Mouse (Mus musculus): ENCODE measurements at regions not wholly inside any gene's neighbourhood (a gene's known extent, or its start where the extent isn't known, plus 50 kb on each side); places are given as distances from the start of the nearest gene placed in this dataset.

DNA sequence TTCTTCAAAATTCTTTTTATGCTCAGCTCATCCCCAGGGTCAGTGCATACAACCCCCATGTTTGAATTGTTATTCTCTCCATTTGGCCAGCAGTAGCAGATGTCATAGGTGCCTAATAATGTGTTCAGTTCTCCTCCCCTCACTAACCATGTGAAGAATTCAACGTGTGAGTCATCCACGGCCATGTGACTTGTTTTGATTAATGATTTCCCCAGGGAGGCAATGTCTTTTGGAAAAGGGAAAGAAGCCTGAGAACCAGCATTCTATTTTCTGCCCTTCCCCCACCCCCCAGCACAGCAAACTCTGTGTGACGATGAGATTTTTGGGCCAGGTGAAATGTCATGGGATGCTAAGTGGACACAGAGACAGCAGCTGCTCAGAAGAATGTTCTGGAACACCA is 459.5 kb upstream of the Nr2f2 start:
- intact Hi-C loops (cut with DNase I): no loop called here
- no peak overlapping the region for H3K27ac ChIP-seq
- no peak overlapping the region for H3K4me3 ChIP-seq
- no peak for TF ChIP-seq CTCF (IDR thresholded peaks at IDR 0.05)
- DNase-seq (ENCODE audit: extremely low spot score in 1 of 2, low spot score in 2 of 2): no peak

DNA sequence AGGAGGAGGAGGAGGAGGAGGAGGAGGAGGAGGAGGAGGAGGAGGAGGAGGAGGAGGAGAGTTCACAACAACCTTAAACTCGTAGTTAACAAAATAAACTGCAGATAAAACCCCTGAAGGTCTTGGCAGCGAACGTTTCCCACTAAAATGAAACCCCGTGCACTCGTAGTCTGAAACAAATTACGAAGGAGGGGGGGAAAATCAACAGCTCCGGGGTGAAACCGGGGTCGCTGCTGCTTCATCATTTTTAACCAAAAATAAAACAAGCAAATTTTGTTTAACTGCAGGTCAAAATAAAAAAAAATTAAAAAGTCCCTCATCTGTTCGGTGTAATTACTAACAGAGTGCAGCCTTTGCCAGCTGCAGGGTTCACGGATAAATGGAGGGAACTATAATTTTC is 456.5 kb upstream of the Nr2f2 start:
- intact Hi-C loops (cut with DNase I): no loop called here
- H3K4me3 ChIP-seq: no peak overlapping the region
- H3K27ac ChIP-seq: no peak overlapping the region
- DNase-seq (ENCODE audit: extremely low spot score in 1 of 2, low spot score in 2 of 2): no peak
- TF ChIP-seq CTCF (IDR thresholded peaks at IDR 0.05): no peak

DNA sequence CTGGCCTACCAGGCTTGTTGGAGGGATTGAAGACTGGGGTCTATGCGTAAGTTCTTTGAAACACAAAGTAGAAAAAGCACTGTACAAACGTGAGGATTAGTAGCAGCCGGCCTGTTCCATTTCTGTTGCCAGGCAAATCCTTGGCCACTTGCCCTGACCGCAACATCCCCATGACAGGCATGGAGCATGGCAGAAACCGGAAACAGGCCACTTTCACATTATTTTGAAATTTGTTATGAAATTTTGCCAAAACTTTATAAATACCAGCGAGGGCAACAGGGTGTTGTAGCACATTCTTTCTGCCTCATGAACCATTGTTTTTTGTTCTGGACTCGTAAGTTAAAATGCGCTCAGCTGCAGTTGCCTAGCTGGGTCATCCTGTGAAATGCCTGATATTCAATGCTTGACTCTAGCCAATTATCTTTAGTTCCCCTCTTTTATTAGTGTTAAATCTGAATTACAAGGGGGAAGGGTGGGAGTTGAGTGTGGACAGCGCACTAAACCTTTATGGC is 455.8 kb upstream of the Nr2f2 start:
- intact Hi-C loops (cut with DNase I): no loop called here
- peak overlapping the region; percentile 19; the same call in 1 of the 2 replicates for H3K4me3 ChIP-seq
- no peak for TF ChIP-seq CTCF (IDR thresholded peaks at IDR 0.05)
- peak overlapping the region; percentile 19; the same call in 1 of the 2 replicates for H3K27ac ChIP-seq
- no peak for DNase-seq (ENCODE audit: extremely low spot score in 1 of 2, low spot score in 2 of 2)

DNA sequence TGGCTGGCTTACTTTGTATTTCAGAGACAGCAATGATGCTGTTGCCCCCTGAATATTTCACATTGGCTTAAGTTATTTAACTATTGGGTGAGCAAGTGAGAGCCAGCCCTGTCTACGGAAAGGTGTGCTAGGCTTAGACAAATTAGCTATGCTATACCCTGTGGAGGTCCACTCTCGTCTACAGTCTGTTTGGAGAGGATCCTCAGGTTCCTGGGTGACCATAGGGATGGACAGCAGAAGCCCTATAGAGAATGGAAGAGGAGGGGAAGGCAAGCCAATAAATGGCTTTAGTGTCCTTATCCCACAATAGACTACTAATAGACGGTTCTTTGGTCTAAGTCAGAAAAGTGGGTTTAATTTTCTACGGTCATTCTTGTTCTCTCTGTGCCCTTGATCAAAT is 455.3 kb upstream of the Nr2f2 start:
- intact Hi-C loops (cut with DNase I): no loop called here
- H3K4me3 ChIP-seq: no peak overlapping the region
- TF ChIP-seq CTCF (IDR thresholded peaks at IDR 0.05): no peak
- DNase-seq (ENCODE audit: extremely low spot score in 1 of 2, low spot score in 2 of 2): no peak
- H3K27ac ChIP-seq: no peak overlapping the region

DNA sequence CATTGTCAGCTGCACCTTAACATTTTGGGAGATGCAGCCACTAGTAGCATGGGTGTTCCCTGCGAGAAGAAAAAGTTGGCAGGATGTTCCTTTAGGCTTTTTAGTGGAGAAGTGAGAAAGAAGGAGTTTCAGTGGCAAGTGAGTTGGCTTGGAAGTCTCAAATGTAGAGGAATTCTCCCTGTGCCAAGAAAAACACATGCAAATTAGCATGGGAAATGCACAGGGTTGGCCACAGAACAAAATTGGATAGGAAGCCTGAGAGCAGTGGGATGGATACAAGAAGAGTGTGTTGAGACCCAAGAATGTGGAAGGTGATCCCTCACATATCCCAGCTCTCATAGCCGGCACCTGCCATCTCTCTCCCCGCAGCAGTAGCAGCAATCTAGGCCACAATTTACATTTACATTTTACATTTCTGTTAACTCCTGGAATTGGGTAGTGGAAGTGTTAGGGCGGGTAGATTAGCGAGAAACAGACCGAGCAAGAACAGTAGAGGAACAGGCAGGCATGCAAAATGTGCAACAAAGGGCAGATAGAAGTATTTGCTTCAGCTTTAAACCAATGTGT is 450.9 kb upstream of the Nr2f2 start:
- Histone ChIP-seq H3K4me3 (no peak overlapping the region), H3K27ac (no peak overlapping the region)
- TF ChIP-seq CTCF (IDR thresholded peaks at IDR 0.05): no peak
- intact Hi-C loops (cut with DNase I): loop anchor here (10.0 kb wide), 1 partner anchor 567 kb away; no protein-coding TSS in a partner anchor
- no peak for DNase-seq (ENCODE audit: extremely low spot score in 1 of 2, low spot score in 2 of 2)

DNA sequence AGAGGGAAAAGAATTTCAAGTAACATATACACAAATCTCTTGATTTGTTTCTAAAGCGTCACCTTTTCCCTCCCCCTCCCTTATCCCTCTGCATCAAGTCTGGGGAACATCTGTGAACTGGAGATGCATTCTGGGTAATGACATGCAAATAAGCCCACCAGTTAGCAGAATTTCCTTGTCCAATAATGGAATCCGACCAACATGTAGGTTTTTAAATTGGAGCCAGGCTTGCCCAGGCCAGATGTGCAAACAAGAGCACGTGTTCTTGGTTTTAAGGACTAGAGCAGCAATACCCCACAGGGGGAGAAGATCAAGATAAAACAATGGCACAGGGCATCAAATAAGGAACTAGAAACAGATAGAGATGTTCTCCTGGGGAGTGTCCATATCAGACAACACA is 447.9 kb upstream of the Nr2f2 start:
- intact Hi-C loops (cut with DNase I): loop anchor here (10.0 kb wide), 1 partner anchor 570 kb away; no protein-coding TSS in a partner anchor
- TF ChIP-seq CTCF (IDR thresholded peaks at IDR 0.05): no peak
- no peak for DNase-seq (ENCODE audit: extremely low spot score in 1 of 2, low spot score in 2 of 2)
- no peak overlapping the region for H3K4me3 ChIP-seq
- no peak overlapping the region for H3K27ac ChIP-seq

DNA sequence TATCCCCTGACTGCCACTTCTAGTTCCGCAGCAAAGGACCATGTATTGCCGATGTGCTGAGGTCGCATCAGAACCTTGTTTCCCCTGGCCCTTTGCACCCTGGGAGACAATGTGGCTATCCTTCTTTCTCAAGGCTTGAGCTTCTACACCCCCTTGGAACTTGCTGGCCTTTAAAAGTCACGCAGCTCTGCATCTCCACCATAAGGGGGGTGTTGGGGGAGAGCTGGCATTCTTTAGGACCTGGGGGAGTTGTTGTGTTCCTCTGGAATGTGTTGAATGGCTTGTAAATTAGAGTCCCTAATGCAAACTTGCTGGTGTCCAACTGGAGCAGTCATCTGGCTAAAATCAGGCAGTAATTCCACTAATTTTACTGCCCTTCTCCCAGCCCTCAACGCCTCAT is 446.6 kb upstream of the Nr2f2 start:
- Histone ChIP-seq H3K27ac (no peak overlapping the region), H3K4me3 (no peak overlapping the region)
- no peak for TF ChIP-seq CTCF (IDR thresholded peaks at IDR 0.05)
- intact Hi-C loops (cut with DNase I): loop anchor here (10.0 kb wide), 1 partner anchor 572 kb away; no protein-coding TSS in a partner anchor
- no peak for DNase-seq (ENCODE audit: extremely low spot score in 1 of 2, low spot score in 2 of 2)

DNA sequence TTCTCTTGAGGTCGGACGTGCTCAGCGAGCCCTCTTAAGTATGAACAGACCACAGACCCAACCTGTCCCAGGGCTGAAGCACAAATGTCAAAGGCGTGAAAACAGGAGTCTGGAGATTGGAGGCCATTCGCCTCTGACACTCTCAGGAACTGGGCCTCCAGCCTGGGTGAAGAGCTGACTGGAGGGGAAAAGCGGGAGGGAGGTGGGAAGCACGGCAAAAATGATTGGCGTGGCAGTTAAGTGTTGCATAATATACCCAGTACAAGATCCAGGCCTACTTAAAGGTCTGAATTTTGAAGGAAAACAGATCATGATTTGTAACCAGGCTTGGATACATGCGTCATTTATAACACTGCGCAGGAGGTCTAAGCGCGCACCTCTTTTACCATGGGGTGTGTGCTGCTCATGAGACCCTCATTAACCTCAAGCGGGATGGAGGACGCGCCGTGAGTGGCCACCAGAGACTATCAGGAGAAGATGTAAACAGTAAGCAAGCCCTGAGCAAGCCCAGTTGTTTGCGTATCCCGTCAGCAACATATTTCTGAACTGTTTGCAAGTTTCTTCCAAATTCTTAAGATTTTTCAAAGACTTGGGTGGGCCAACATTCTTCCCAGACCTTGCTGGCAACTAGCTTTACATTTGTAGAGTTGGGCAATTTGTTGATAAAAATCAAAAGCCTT is 444.0 kb upstream of the Nr2f2 start:
- intact Hi-C loops (cut with DNase I): loop anchor here (10.0 kb wide), 1 partner anchor 574 kb away; no protein-coding TSS in a partner anchor
- H3K27ac ChIP-seq: no peak overlapping the region
- DNase-seq (ENCODE audit: extremely low spot score in 1 of 2, low spot score in 2 of 2): no peak
- H3K4me3 ChIP-seq: no peak overlapping the region
- TF ChIP-seq CTCF (IDR thresholded peaks at IDR 0.05): no peak

DNA sequence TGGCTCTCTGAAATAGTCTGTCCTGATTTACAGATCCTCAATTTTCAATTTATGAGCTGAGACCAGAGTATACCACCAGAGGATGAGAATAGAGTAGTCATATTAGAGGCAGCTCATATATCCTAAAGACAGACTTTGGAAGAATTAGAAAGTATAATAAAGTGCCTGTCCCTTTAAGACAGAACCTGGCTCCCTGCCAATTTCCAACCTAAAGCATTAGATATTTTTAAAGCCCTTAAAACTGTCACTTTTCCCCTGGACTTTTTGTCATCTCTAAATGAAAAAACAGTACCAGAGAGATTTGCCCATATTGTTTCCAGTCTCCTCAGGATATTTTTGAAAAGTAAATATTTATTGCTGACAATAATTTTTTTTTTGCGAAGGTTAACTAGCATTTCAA is 437.7 kb upstream of the Nr2f2 start:
- Histone ChIP-seq H3K4me3 (no peak overlapping the region), H3K27ac (no peak overlapping the region)
- DNase-seq (ENCODE audit: extremely low spot score in 1 of 2, low spot score in 2 of 2): no peak
- intact Hi-C loops (cut with DNase I): no loop called here
- no peak for TF ChIP-seq CTCF (IDR thresholded peaks at IDR 0.05)

DNA sequence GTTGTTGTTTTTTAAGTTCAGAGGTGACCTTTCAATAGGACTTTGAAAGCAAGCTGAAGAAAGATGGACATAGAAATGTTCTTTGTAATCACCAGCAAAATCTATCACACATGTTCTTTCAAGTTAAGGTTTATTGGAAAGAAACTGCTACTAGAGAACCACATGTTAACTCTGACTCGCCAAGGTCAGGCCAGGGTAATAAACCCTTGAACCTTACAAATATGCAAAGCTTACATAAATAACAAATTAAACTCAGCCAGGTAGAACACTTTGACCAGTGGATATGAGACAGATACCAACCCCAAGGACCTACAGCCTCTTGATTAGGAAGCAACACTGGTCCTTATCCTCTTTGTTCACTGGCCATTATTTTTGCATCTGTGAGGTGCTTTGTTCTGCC is 433.4 kb upstream of the Nr2f2 start:
- no peak overlapping the region for H3K27ac ChIP-seq
- intact Hi-C loops (cut with DNase I): no loop called here
- TF ChIP-seq CTCF (IDR thresholded peaks at IDR 0.05): no peak
- no peak overlapping the region for H3K4me3 ChIP-seq
- DNase-seq (ENCODE audit: extremely low spot score in 1 of 2, low spot score in 2 of 2): no peak

DNA sequence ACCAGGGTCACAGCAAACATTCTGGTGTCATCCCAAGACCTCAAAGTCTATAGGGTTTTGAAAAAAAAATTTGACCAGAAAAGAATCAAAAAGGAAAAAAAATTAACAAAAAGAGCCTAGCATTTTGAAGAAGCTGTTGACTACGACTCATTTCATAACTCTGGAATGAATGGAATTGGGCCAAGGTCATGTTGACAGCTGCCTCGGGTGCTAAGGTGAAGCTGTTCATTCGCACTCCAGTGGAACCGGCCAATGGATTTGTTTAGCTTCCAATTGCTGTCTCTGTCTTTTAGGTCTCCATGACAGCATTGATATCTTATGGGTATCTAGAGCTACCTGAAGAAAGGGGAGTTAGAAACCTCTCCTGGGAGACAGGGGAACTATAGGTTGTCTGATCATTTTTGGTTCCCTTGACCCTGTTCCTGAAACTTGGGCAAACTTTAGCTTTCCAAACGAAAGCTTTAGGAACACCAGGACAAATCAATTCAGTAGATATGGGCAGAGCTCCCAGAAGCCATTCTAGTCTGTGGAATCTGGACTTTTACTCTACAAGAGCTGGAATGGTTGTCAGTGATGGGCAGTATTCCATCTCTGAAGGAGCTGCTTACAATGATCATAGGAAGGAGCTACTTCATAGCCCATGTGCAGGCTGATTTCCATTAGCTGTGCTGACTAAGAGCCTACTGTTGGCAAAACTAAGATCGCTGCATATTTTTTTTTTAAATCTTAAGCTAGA is 432.7 kb upstream of the Nr2f2 start:
- no peak overlapping the region for H3K4me3 ChIP-seq
- DNase-seq (ENCODE audit: extremely low spot score in 1 of 2, low spot score in 2 of 2): no peak
- intact Hi-C loops (cut with DNase I): no loop called here
- TF ChIP-seq CTCF (IDR thresholded peaks at IDR 0.05): no peak
- no peak overlapping the region for H3K27ac ChIP-seq

DNA sequence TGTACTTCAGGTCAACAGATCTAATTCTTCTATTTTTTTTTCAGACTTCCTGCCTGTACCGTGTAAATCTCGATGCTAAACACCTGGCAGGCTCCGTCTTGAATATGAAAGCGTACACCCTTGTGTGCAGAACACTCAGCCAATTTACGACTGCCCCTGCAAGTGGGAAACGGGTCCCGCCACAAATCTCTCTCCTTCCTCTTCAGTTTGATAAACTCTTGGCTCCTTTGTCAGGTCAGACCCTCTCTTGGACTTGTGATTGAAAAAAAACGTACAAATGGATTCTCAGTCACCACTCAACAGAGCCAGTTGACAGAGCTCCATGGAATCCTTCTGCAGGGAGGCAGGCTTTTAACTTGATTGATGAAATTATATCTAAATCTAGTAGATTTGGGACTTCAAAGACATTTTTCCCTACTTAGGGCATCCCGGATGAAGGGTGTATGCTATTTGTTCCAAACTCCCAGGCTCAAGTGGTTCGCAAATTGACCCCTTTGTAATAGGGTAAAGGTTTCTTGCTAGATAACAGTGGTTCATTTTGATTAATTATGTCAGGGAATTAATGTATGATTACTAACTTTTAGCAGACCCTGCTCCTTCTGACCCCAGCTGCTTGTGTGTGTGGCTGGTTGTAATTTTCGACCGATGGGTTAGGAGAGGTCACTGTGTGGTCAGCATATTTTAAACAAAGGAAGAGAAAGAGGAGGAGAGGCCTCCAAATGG is 429.7 kb upstream of the Nr2f2 start:
- no peak overlapping the region for H3K27ac ChIP-seq
- intact Hi-C loops (cut with DNase I): no loop called here
- DNase-seq (ENCODE audit: extremely low spot score in 1 of 2, low spot score in 2 of 2): no peak
- H3K4me3 ChIP-seq: no peak overlapping the region
- TF ChIP-seq CTCF (IDR thresholded peaks at IDR 0.05): no peak
